Mouse (Mus musculus): Measurements from ENCODE around the gene Gpat3.
A peak's percentile ranks its signal among the peaks of the same experiment; 100 is the strongest.

The Gpat3 gene

GRCm38 (mm10) chr5:100861811-100862210 is 16.3 kb downstream of the Gpat3 start:
- no peak for DNase-seq

GRCm38 (mm10) chr5:100863091-100863490 is 17.6 kb downstream of the Gpat3 start:
- no peak for DNase-seq

GRCm38 (mm10) chr5:100864438-100864837 is 18.9 kb downstream of the Gpat3 start:
- peak; percentile 20 to 23 for DNase-seq

DNA sequence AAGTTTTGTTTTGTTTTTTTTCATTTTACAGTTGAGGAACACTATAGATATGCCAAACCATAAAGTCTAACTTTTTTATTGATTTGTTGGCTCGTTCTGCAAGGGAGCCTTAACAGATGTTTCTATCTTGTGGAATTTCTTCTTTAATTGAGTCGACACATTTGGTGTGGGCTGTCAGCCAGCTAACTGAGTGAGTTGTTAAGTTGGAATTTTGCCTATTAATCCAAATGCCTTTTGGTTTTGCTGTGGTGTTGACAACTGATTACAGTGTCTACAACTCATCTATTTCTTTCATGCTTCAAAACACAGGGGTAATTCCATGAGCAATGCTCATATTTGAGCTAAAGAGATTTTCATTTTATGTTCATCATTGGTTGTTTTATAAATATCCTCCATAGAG is 20.7 kb downstream of the Gpat3 start:
- no peak for DNase-seq

DNA sequence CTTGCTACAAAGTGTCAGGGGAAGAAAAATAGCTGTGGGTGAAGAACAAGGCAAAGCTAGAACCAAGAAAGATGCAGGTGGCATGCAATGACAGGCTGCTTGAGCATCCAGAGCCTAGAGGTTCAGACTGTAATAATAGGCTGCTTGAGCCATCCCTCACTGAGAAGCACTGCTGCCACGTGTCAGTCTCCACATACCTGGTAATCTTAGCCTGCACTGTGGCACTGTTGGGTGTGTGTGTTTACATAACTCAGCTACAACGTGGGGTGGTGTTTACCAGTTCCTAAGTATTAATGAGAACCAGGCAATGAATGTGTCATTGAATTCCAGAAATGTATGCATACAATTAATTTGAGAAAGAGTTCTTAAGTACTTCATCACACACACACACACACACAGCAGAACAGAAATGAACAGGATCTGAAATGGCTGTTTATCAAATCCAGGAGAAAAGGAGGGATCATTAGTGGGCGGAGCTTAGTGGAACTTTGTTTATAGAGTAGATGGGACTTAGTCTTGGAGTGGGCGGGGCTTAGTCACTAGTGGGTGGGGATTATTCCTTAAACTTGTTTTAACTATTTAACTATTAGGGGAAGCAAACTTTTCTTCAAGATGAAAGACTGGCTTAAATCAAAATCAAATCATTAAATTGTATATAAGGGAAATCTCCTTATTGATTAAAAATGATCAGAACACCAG is 23.8 kb downstream of the Gpat3 start:
- no peak for DNase-seq

- no peak for DNase-seq
Measured at GRCm38 (mm10) chr5:100871987-100872386, 26.5 kb downstream of the Gpat3 start.

DNA sequence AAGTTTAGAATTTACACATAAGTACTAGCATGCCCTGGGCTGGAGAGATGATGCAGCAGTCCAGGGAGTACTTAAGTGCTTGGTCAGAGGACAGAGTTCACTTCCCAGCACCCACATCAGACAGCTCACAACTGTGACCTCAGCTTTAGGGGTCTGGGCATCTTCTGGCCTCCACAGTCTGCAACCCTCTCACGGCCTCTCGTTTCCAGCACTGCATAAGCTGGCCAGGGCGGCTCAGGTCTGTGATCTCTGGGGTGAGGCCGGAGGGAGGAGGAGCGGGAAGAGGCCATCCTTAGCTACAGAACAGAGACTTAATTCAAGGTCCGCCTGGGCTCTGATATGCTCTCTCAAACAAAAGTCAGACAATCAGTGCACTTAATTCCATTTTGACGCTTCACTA is 29.2 kb downstream of the Gpat3 start:
- DNase-seq, result no peak

- DNase-seq, result no peak
Measured at GRCm38 (mm10) chr5:100875180-100875579, 29.7 kb downstream of the Gpat3 start.

GRCm38 (mm10) chr5:100877021-100877420 is 31.5 kb downstream of the Gpat3 start:
- no peak for DNase-seq

- no peak for DNase-seq
Measured at GRCm38 (mm10) chr5:100885216-100885615, 39.7 kb downstream of the Gpat3 start.

DNA sequence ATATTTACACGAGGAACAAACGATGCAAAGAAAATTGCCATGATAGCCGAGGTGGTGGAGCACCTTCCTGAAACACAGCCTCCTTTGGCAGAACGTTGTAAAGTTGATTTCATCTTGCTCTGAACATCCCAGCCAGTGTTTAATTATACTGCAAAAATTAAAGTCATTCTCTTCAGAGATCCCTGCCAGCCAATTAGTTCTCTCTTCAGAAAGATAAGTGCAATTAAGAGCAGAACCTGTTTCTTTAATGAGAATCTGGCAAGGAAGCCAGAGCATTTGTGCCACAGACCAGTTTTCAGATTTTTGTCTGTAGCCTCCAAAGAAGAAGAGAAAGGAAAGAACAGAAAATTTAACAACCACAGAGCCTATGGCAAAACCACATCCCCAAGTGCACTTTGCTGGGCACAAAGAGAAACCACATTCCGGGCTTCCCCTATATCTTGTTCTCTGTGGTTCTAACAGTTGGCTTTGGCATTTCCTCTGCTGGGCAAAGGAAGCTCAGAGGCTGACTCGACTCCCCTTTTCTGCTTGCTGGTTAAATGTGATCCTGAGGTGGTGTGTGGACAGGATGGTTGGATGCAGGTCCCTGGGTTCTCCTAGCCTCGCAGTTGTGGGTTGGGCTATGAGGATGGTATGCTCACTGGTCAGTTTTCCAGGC is 40.9 kb downstream of the Gpat3 start:
- no peak for DNase-seq

- DNase-seq, result no peak
Measured at GRCm38 (mm10) chr5:100896199-100896598, 50.7 kb downstream of the Gpat3 start.

- DNase-seq, result no peak
Measured at GRCm38 (mm10) chr5:100899745-100900489, 54.4 kb downstream of the Gpat3 start.

- peak in 1 of 2 experiments; percentile 27 for DNase-seq
Measured at GRCm38 (mm10) chr5:100901046-100901445, 55.5 kb downstream of the Gpat3 start.

DNA sequence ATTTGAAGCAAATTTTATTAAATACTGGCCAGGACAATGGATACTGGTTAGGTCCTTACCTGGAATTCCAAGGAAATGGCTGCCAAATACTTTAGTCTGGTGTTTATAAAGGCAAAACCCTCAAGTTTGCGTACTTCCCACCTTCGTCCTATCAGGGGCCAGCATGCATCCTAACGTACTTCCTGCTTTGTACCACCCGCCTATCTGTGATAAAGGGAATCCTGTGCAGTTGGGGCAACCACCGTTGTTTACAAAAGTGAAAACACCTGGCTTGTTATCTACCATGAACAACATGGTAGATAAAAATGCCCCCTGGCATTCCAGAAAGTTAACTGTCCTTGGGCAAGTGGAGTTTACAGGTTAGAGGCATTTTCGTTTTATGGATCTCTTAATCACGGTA is 63.0 kb downstream of the Gpat3 start:
- DNase-seq, result no peak

GRCm38 (mm10) chr5:100908901-100909300 is 63.4 kb downstream of the Gpat3 start:
- DNase-seq, result no peak

- DNase-seq, result no peak
Measured at GRCm38 (mm10) chr5:100909691-100910090, 64.2 kb downstream of the Gpat3 start.

GRCm38 (mm10) chr5:100911502-100912097 is 66.1 kb downstream of the Gpat3 start:
- DNase-seq, result peak; percentile 37 to 50

GRCm38 (mm10) chr5:100912366-100912765 is 66.9 kb downstream of the Gpat3 start:
- DNase-seq, result no peak

DNA sequence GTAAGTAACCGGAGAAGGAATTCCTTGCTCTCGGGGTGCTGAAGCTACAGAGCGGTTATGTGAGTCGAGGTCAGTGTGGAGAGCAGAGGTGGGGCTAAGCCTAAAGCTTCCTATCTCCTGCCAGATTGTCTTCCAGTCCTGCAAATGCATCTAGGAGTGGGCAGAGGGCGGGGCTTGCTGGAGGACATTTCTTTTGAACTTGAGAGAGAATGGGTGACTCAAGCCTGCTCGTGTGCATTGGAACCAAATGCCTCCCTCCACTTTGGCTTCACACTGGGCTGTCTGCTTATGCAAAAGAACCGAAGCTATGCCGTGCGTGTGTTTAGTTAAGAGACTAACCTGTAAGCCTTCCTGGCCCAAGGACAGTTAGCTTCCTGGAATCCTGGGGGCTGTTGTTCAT is 67.8 kb downstream of the Gpat3 start:
- no peak for DNase-seq

DNA sequence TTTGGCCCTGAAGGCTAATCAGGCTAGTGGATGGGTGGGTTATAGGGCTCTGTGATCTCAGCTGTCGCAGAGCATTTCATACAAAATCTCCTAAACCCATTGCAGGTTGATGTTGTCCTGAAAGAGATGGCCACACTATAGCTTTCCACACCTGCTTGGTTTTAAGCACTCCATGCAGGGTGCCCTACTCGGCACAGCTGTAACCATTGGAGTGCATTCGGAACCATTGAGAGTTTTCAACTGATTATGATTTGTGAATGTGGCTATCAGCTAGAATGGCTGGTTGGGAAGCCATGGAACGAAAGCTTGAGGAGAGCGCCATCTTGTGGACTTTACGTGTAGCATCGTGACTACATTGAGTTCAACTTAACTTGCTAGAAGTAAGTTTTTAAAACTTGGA is 69.5 kb downstream of the Gpat3 start:
- DNase-seq, result peak; percentile 56 to 67

- no peak for DNase-seq
Measured at GRCm38 (mm10) chr5:100915411-100915810, 69.9 kb downstream of the Gpat3 start.

GRCm38 (mm10) chr5:100916416-100916815 is 70.9 kb downstream of the Gpat3 start:
- no peak for DNase-seq

All from cerebellum, postnatal 10 days (tissue).